Mouse (Mus musculus) brain, embryonic 14.5 days (tissue): Measurements from ENCODE around the gene Adat3. TPM values are rescaled to one million over a fixed set of nuclear protein-coding genes. Genes with fewer than 3 reads are reported as not detected.
"Not testable (repeated sequence)": the region's sequence is repeated elsewhere in the genome, so short reads cannot be mapped to it uniquely, and the experiment has no call there.

ENCODE experiments used
- DNase-seq: peaks from one replicate; pipeline ENCODE4 v3.0.0-alpha.2; 2011; ENCODE audit warnings: low read depth
- CTCF ChIP-seq: fragments of 200-500 bp; IDR thresholded peaks from 2 replicates; pipeline ENCODE4 v1.5.1; 2012; ENCODE audit warnings: inconsistent platforms, mild to moderate bottlenecking, moderate library complexity, borderline replicate concordance; ENCODE audit not compliant: insufficient read depth, insufficient read length; ENCODE audit errors: extremely low read depth
- POLR2A ChIP-seq: fragments of 200-500 bp; IDR thresholded peaks from 2 replicates; pipeline ENCODE4 v1.6.1; 2012; ENCODE audit warnings: mild to moderate bottlenecking, inconsistent platforms, borderline replicate concordance; ENCODE audit not compliant: poor library complexity, insufficient read depth, insufficient read length, severe bottlenecking; ENCODE audit errors: extremely low read depth
- polyA plus RNA-seq: library from polyadenylated mRNA; depleted of rRNA; stranded (reverse); fragments of >200 nt; gene quantifications from 2 replicates; pipeline ENCODE4 v1.2.3, GENCODE M21; 2012

Gene Adat3
- polyA plus RNA-seq, 1 experiment = 12.7 TPM

DNA sequence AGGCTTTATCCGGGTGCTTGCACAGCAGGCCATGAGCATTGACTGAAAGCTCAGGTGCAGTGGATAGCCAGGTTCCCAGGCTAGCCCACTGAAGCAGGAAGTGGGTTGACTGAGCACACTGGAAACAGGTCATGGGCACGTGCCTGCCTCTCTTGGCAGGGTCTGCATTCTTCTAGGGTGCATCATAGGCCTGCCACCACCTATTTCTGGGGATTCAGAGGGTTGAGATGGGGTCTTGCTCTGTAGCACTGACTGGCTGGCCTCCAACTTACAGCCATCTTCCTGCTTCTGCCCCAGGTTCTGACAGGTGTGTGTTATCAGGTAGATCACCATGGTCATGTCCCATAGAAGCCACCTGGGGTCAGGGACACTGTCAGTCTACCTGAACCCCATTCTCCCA, 2.3 kb downstream of the Adat3 start:
- DNase-seq = no peak
- TF ChIP-seq CTCF = no peak
- no peak for TF ChIP-seq POLR2A

DNA sequence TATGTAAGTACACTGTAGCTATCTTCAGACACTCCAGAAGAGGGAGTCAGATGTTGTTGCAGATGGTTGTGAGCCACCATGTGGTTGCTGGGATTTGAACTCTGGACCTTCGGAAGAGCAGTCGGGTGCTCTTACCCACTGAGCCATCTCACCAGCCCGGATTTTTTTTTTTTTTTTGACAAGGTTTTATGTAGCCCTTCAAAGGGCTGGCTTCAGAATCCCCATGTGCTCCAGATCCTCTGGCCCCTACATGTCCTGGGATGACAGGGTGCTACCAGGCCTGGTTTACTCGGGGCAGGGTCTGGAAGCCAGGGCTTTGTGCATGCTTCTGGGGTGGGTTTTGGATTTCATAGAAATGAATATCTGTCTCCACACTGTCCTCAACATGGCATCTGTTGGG, 3.0 kb downstream of the Adat3 start, which contains the start of gene Gm49322:
Gm49322 (plus strand) TSS at position 301 of the 400 bp plus-strand sequence.
- DNase-seq = not testable (repeated sequence)

DNA sequence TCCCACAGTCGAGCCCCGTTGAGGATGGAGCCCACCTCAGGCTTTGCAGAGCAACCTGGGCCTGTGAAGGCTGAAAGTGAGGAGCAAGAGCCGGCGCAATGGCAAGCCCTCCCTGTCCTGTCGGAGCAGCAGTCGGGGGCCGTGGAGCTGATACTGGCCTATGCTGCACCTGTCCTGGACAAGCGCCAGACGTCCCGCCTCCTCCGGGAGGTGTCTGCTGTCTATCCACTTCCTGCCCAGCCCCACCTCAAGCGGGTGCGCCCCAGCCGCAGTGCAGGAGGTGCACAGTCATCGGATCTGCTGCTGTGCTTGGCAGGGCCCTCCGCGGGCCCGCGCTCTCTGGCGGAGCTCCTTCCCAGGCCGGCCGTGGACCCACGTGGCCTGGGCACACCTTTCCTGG, 3.6 kb downstream of the Adat3 start:
- TF ChIP-seq POLR2A = no peak
- no peak for TF ChIP-seq CTCF
- DNase-seq = no peak

DNA sequence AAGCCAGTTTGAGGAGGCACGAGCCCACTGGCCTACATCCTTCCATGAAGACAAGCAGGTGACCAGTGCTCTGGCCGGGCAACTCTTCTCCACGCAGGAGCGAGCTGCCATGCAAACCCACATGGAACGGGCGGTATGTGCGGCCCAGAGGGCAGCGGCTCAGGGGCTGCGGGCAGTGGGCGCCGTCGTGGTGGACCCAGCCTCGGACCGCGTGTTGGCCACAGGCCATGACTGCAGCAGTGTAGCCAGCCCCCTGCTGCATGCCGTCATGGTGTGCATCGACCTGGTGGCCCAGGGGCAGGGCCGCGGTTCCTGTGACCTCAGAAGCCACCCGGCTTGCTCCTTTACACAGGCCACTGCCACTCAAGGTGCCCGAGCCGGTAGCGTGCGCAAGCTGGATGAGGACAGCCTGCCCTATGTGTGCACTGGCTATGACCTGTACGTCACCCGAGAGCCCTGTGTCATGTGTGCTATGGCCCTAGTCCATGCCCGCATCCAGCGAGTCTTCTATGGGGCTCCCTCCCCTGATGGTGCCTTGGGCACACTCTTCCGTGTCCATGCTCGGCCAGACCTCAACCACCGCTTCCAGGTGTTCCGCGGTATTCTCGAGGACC, 4.2 kb downstream of the Adat3 start:
- no peak for DNase-seq
- TF ChIP-seq CTCF = no peak
- no peak for TF ChIP-seq POLR2A

DNA sequence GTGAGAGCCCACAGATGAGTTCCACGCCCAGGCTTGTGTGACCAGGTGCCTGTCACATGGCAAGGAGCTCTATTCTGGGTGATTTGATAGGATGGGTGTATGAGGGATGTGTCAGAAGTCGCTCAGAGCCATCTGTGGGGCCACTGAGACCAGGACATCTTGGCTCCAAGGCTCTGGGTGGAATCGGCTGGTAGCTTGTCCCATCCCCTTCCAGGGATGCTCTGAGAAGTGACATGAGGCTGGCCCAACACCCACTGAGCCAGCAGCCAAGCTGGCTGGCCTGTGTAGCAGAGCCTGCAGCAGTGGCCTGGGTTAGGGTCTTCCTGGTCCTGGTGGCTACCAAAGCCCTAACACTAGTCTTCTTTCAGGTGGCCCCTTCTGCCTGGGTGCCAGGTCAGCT, 5.8 kb downstream of the Adat3 start:
- DNase-seq = no peak

DNA sequence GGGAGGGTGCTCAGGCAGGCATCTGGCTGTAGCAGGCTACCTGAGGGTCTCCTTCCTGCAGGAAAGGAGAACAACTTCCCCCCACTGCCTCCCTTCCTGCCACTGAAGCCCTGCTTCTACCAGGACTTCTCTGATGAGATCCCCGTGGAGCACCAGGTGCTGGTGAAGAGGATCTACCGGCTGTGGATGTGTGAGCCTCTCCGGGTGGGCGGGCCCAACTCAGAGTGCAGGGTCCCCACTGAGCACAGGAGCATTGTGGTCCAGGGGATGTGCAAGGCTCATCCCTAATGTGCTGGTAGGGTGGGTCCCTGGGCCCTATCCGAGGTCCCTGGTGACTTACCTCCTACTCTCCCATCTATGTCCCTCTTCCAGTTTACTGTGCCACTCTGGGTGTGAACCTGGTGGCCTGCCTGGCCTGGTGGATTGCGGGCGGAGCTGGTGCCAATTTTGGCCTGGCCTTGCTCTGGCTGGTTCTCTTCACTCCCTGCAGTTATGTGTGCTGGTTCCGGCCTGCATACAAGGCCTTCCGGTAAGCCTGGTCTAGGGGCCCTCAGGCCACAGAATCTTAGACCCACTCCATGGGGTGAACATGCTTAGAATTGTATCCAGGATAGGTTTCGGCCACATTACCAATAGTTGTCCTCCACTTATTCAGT, 6.7 kb downstream of the Adat3 start:
- TF ChIP-seq CTCF = no peak
- TF ChIP-seq POLR2A = no peak
- no peak for DNase-seq

More for the DNA sequence above, 5.8 kb downstream of the Adat3 start:
- TF ChIP-seq POLR2A = no peak
- TF ChIP-seq CTCF = no peak

DNA sequence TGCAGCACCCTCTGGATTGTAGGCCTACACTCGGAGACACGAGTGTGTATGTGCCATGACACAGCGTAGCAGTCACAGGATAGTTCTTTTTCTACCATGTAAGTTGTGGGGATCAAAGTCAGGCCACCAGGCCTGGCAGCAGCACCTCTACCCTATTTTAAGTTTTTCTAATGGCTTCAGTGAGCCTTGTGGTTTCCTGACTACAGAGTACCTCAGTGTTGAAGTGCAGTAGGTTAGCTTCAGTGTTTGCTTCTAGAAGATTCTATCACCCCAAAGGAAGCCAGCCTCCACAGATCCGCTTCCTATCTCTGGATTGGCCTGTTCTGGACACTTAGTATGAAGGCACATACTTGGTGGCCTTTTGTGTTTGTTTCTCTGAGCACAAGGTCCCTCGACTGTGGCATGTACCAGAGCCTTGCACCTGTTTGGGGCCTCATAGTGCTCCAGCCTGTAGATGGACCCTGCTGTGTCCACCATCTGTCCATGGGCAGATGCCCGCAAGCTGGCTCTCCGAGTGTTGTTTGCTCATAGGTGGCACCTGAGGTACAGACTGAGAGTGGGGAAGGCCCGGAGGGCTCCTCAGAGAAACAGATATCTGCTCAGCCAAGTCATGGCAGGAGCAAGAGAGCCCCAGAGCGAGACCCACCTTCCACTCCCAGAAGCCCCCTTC, 7.6 kb downstream of the Adat3 start:
- no peak for DNase-seq
- TF ChIP-seq POLR2A (no peak), CTCF (no peak)

DNA sequence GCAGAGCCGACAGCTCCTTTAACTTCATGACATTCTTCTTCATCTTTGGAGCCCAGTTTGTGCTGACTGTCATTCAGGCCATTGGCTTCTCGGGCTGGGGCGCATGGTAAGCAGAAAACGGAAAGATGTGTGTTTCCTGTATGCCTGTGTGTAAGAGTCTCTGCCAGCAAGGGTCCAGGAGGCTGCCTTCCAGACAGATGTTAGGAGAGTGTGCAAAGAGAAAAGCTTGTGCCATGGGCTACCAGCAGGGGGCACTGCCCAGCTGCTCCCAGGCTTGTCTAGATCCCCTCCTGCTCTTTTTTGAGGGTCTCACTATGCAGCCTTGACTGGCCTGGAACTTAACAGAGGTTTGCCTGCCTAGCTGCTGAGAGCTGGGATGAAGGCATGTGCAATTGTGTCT, 8.3 kb downstream of the Adat3 start:
- peak; percentile 49 for DNase-seq

DNA sequence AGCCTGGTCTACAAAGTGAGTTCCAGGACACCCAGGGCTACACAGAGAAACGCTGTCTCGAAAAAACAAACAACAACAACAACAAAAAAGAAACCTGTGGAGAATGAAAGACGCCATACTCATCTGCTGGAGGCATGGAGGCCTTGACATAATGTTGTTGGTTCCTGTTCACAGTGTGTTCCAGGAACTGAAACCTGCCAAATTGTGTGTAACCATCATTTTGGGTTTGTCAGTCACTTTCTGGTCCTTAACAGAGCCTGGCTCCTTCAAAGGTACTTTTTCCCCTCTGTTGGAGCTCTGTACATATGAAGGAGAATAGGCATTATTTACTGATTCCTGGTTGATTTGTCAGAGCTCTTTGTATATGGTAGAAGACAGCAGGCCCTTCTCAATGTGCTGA, 9.2 kb downstream of the Adat3 start:
- TF ChIP-seq POLR2A (no peak), CTCF (no peak)
- DNase-seq = no peak

More for the DNA sequence above, 8.3 kb downstream of the Adat3 start:
- peak; percentile 86 for TF ChIP-seq CTCF
- TF ChIP-seq POLR2A = no peak

DNA sequence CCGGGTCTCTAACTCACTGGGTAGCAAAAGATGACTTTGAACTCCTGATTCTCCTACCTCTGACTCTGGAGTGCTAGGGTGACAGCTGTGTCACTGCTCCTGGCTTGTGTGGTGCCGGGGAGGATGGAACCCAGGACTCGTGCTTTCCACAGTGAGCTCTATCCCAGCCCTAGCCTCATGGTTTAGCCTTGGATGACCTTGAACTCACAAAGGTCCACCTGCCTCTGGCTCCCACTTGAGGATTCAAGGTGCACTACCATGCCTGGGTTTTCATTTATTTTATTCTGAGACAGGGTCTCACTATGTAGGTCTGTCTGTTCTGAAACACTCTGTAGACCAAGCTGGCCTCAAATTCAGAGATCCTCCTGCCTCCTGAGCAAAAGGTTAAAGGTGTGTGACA, 11.1 kb downstream of the Adat3 start:
- DNase-seq = no peak
- TF ChIP-seq POLR2A (no peak), CTCF (no peak)

DNA sequence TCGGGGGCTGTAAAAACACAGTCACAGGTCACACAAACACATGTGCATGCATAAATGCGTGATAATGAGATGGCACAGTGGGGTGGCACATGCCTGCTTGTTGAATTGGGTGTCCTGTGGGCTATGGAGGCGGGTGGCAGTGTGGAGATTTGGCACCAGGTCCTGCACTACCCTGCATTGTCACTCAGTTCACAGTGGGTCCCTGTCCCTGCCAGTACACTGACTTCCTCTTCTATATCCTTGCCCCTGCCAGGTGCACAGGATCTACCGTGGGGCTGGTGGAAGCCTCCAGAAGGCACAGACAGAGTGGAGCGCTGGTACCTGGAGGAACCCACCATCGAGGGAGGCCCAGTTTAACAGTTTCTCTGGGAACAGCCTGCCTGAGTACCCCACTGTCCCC, 11.7 kb downstream of the Adat3 start:
- no peak for DNase-seq
- TF ChIP-seq POLR2A (no peak), CTCF (no peak)

DNA sequence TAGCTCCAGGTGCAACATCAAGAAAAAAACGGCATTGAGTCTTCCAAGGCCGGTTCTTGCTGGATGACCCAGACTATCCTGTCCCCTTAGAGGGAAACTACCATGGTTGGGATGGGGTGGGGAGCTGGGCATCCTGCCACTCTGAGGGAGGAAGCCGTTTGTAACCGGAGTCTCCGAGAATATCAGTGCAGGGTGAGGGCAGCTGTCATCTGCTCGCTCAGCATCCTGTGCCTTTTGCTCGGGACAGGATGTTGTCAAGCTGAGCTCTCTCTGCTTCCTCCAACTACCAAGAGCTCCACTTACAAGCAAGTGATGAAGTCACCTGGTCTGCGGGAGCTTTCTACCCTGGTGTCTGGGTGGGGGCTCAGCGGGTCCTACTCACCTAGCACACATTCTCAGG, 15.5 kb downstream of the Adat3 start:
- DNase-seq = no peak
- TF ChIP-seq POLR2A (no peak), CTCF (no peak)

DNA sequence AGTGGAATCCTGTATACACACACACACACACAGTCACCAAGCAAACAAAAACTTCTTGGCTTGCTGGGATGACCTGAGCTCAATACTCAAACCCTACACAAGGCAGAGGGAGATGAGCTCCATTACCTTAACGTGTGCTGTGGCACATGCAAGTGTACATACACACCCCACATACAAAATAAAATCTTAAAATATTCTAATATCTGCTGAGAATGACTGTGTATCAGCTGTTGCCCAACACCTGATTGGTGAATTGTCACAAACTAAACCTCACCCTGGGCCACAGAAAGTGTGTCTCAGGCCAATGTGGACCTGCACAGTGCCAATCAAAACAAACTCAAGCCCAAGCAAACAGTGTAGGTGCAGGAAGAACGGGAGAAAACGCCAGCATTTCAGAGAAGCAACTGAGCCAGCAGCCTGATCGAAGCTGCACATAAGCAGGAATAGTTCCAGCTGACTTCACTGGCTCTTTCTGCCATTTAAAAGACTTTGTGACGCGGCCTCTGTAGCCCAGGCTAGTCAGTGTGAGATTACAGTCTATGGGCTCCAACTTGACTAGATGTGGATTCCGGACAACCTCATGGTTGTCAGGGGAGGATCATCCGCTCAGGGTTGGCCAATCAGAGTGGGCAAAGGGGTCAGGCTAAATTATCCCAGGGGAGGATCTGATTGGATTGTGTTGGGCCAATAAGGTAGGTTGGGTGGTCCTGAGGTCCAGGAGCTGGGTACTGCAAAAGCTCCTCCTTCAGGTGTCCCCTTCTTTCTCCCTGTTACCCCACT, 17.0 kb downstream of the Adat3 start:
- TF ChIP-seq CTCF (no peak), POLR2A (no peak)
- no peak for DNase-seq
